Mouse (Mus musculus): ENCODE data around the gene Ric3. TPM values are rescaled to one million over a fixed set of nuclear protein-coding genes. Genes with fewer than 3 reads are reported as not detected.

Ric3 gene
- total and polyA plus RNA-seq, 3 experiments: 0.13 TPM; not detected in 2

GRCm38 (mm10) chr7:109009260-109009659 lies 73.9 kb downstream of the Ric3 start:
- dilution Hi-C loops (cut with MboI; ENCODE audit: extremely low pct_ligation_motif_present, extremely low pct_unique_long_range_greater_than_20kb, low sequenced_read_pairs) (no loop called here), in situ Hi-C loops (cut with MboI; ENCODE audit: low pct_ligation_motif_present, low pct_unique_long_range_greater_than_20kb, low sequenced_read_pairs) (no loop called here)
- no peak for TF ChIP-seq MAZ (IDR thresholded peaks at IDR 0.05; ENCODE audit: low read depth, low read length)
- no peak overlapping the region for H3K27ac ChIP-seq (ENCODE audit: insufficient read depth, low read depth)
- no peak overlapping the region for H3K4me2 ChIP-seq (ENCODE audit: insufficient read depth, low read depth, poor library complexity, severe bottlenecking)
- no peak overlapping the region for H3K9ac ChIP-seq (ENCODE audit: insufficient read depth, low read depth)
- no peaks in the 10 kb centered on the region for H3K9me3 ChIP-seq (replicated peaks; ENCODE audit: low read length)
- no peak for DNase-seq (ENCODE audit: extremely low read depth)
- no peaks in the 10 kb centered on the region for H3K4me1 ChIP-seq (ENCODE audit: control insufficient read depth in 1 of 2, insufficient read depth in 2 of 2)
- H3K4me3 ChIP-seq (replicated peaks in 1 of 3; ENCODE audit: low read depth in 2 of 3, low read length in 2 of 3, poor library complexity in 1 of 3): no peak overlapping the region
- no peaks in the 10 kb centered on the region for H3K79me2 ChIP-seq (replicated peaks; ENCODE audit: control insufficient read depth, extremely low read depth, insufficient read depth, poor library complexity, severe bottlenecking)
- no peaks in the 10 kb centered on the region for H3K36me3 ChIP-seq (replicated peaks in 1 of 2; ENCODE audit: control insufficient read depth in 1 of 2, insufficient read depth in 1 of 2, low read length in 1 of 2)
- H3K27me3 ChIP-seq (replicated peaks): peaks cover 61% of the 10 kb centered on the region

- Histone ChIP-seq H3K36me3 (replicated peaks in 1 of 2; ENCODE audit: control insufficient read depth in 1 of 2, insufficient read depth in 1 of 2, low read length in 1 of 2) (no peaks in the 10 kb centered on the region), H3K4me2 (ENCODE audit: insufficient read depth, low read depth, poor library complexity, severe bottlenecking) (no peak overlapping the region), H3K9ac (ENCODE audit: insufficient read depth, low read depth) (no peak overlapping the region), H3K4me1 (ENCODE audit: control insufficient read depth in 1 of 2, insufficient read depth in 2 of 2) (no peaks in the 10 kb centered on the region), H3K9me3 (replicated peaks; ENCODE audit: low read length) (no peaks in the 10 kb centered on the region), H3K79me2 (replicated peaks; ENCODE audit: control insufficient read depth, extremely low read depth, insufficient read depth, poor library complexity, severe bottlenecking) (no peaks in the 10 kb centered on the region), H3K4me3 (replicated peaks in 1 of 3; ENCODE audit: low read depth in 2 of 3, low read length in 2 of 3, poor library complexity in 1 of 3) (no peak overlapping the region), H3K27me3 (replicated peaks) (peaks cover 71% of the 10 kb centered on the region), H3K27ac (ENCODE audit: insufficient read depth, low read depth) (no peak overlapping the region)
- in situ Hi-C loops (cut with MboI; ENCODE audit: low pct_ligation_motif_present, low pct_unique_long_range_greater_than_20kb, low sequenced_read_pairs) (no loop called here), dilution Hi-C loops (cut with MboI; ENCODE audit: extremely low pct_ligation_motif_present, extremely low pct_unique_long_range_greater_than_20kb, low sequenced_read_pairs) (no loop called here)
- no peak for TF ChIP-seq MAZ (IDR thresholded peaks at IDR 0.05; ENCODE audit: low read depth, low read length)
- TF ChIP-seq UBTF (IDR thresholded peaks at IDR 0.05; ENCODE audit: low read depth, low read length): no peak
- TF ChIP-seq CHD1 (IDR thresholded peaks at IDR 0.05; ENCODE audit: low read depth, low read length): no peak
- no peak for TF ChIP-seq BHLHE40 (IDR thresholded peaks at IDR 0.05; ENCODE audit: low read depth, low read length)
- no peak for TF ChIP-seq ZNF384 (IDR thresholded peaks at IDR 0.05; ENCODE audit: low read depth, low read length)
- TF ChIP-seq E2F4 (IDR thresholded peaks at IDR 0.05; ENCODE audit: insufficient replicate concordance, low read depth, low read length): no peak
- no peak for TF ChIP-seq POLR2AphosphoS2 (IDR thresholded peaks at IDR 0.05; ENCODE audit: low read depth, low read length)
- TF ChIP-seq POLR2A (IDR thresholded peaks at IDR 0.05; ENCODE audit: low read depth, low read length): no peak
- no peak for TF ChIP-seq GABPA (IDR thresholded peaks at IDR 0.05; ENCODE audit: insufficient replicate concordance, low read depth, low read length)
- no peak for TF ChIP-seq JUN (IDR thresholded peaks at IDR 0.05; ENCODE audit: insufficient read depth, low read depth, low read length)
- no peak for TF ChIP-seq USF1 (IDR thresholded peaks at IDR 0.05; ENCODE audit: low read depth, low read length)
- TF ChIP-seq ZMIZ1 (IDR thresholded peaks at IDR 0.05; ENCODE audit: low read depth, low read length): no peak
- TF ChIP-seq MAX (IDR thresholded peaks at IDR 0.05; ENCODE audit: low read length): no peak
- TF ChIP-seq MYC (IDR thresholded peaks at IDR 0.05; ENCODE audit: low read depth, low read length): no peak
- TF ChIP-seq PAX5 (IDR thresholded peaks at IDR 0.05; ENCODE audit: low read length): no peak
- no peak for DNase-seq (ENCODE audit: extremely low read depth)
These were observed 79.5 kb downstream of the Ric3 start for GRCm38 (mm10) chr7:109003653-109004052.

- Histone ChIP-seq H3K27ac (ENCODE audit: insufficient read depth, low read depth) (no peak overlapping the region), H3K36me3 (replicated peaks in 1 of 2; ENCODE audit: control insufficient read depth in 1 of 2, insufficient read depth in 1 of 2, low read length in 1 of 2) (no peaks in the 10 kb centered on the region), H3K4me1 (ENCODE audit: control insufficient read depth in 1 of 2, insufficient read depth in 2 of 2) (no peaks in the 10 kb centered on the region), H3K27me3 (replicated peaks) (peaks cover 65% of the 10 kb centered on the region), H3K9me3 (replicated peaks; ENCODE audit: low read length) (no peaks in the 10 kb centered on the region), H3K79me2 (replicated peaks; ENCODE audit: control insufficient read depth, extremely low read depth, insufficient read depth, poor library complexity, severe bottlenecking) (no peaks in the 10 kb centered on the region), H3K4me2 (ENCODE audit: insufficient read depth, low read depth, poor library complexity, severe bottlenecking) (no peak overlapping the region), H3K9ac (ENCODE audit: insufficient read depth, low read depth) (no peak overlapping the region), H3K4me3 (replicated peaks in 1 of 3; ENCODE audit: low read depth in 2 of 3, low read length in 2 of 3, poor library complexity in 1 of 3) (no peak overlapping the region)
- TF ChIP-seq MAFK (IDR thresholded peaks at IDR 0.05; ENCODE audit: insufficient replicate concordance, low read length) (no peak), EP300 (IDR thresholded peaks at IDR 0.05; ENCODE audit: low read length) (no peak), POLR2A (IDR thresholded peaks at IDR 0.05; ENCODE audit: low read depth, low read length) (no peak), USF2 (conservative IDR thresholded peaks at IDR 0.05; ENCODE audit: low read depth, low read length) (no peak), BHLHE40 (IDR thresholded peaks at IDR 0.05; ENCODE audit: low read depth, low read length) (no peak), NELFE (IDR thresholded peaks at IDR 0.05; ENCODE audit: low read depth, low read length) (no peak)
- in situ Hi-C loops (cut with MboI; ENCODE audit: low pct_ligation_motif_present, low pct_unique_long_range_greater_than_20kb, low sequenced_read_pairs) (no loop called here), dilution Hi-C loops (cut with MboI; ENCODE audit: extremely low pct_ligation_motif_present, extremely low pct_unique_long_range_greater_than_20kb, low sequenced_read_pairs) (no loop called here)
- no peak for DNase-seq (ENCODE audit: extremely low read depth)
These were observed 81.2 kb downstream of the Ric3 start for GRCm38 (mm10) chr7:109001971-109002370.
